Mouse (Mus musculus): ENCODE data around the gene Dcakd.

DNA sequence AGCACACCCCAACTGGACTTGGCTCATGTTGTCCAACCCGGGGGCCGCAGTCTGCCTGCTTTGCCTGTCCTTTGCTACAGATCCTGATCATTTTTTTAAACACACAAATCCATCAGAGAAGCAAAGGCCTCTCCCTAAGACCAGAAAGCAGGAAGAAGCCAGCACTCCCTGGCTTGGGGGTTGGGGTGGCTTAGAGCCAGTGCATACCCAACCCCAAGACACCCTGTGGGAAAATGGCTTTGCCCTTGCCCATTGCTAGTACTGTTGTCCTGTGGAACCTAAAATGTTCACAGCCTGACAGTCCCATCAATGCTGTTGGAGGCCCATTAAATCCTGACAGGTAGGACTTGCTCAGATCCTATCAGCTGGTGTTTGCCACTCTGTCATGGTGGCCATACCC is 41.6 kb upstream of the Dcakd start:
- TF ChIP-seq CTCF (IDR thresholded peaks at IDR 0.05; ENCODE audit: insufficient read depth, low read depth, low read length) (no peak), POLR2A (IDR thresholded peaks at IDR 0.05; ENCODE audit: insufficient read depth, low read depth, low read length) (no peak)

Data from olfactory bulb, adult 2 months (tissue).